Mouse (Mus musculus): ENCODE results near the gene Tysnd1. TPM values are rescaled to one million over a fixed set of nuclear protein-coding genes. Genes with fewer than 3 reads are reported as not detected.

Gene Tysnd1
- total and polyA plus RNA-seq, 3 experiments = 72.7 to 119 TPM; not detected in 1

GRCm38 (mm10) chr10:61665651-61666050 lies 29.7 kb upstream of the Tysnd1 start (continued):
- TF ChIP-seq USF1 (IDR thresholded peaks at IDR 0.05; ENCODE audit: low read depth, low read length) (no peak), JUND (IDR thresholded peaks at IDR 0.05; ENCODE audit: low read depth, low read length) (no peak), MAFK (IDR thresholded peaks at IDR 0.05; ENCODE audit: borderline replicate concordance, low read depth, low read length) (peak; percentile 19; the same call in 1 of the 2 replicates), POLR2A (IDR thresholded peaks at IDR 0.05; ENCODE audit: control insufficient read depth in 1 of 2, insufficient read depth in 1 of 2, low read depth in 1 of 2, low read length in 2 of 2, poor library complexity in 1 of 2) (no peak), USF2 (IDR thresholded peaks at IDR 0.05; ENCODE audit: borderline replicate concordance in 1 of 2, insufficient read depth in 1 of 2, low read depth in 1 of 2, low read length in 2 of 2) (no peak), TBP (IDR thresholded peaks at IDR 0.05; ENCODE audit: low read depth, low read length) (no peak), CTCF (IDR thresholded peaks at IDR 0.05 in 2 of 3, conservative IDR thresholded peaks at IDR 0.05 in 1 of 3; ENCODE audit: control insufficient read depth in 1 of 3, insufficient read depth in 1 of 3, low read depth in 2 of 3, low read length in 3 of 3, poor library complexity in 1 of 3, severe bottlenecking in 1 of 3) (no peak), GATA1 (IDR thresholded peaks at IDR 0.05; ENCODE audit: low read depth, low read length) (peak; percentile 81), HCFC1 (IDR thresholded peaks at IDR 0.05; ENCODE audit: low read depth, low read length) (no peak), ETS1 (IDR thresholded peaks at IDR 0.05; ENCODE audit: low read depth, low read length) (peak; percentile 79), ZNF384 (IDR thresholded peaks at IDR 0.05; ENCODE audit: low read depth, low read length) (no peak; the same call in 1 of the 2 replicates), UBTF (IDR thresholded peaks at IDR 0.05; ENCODE audit: borderline replicate concordance, insufficient read depth, low read depth, low read length) (no peak), E2F4 (IDR thresholded peaks at IDR 0.05; ENCODE audit: borderline replicate concordance, low read depth, low read length) (no peak), CHD1 (IDR thresholded peaks at IDR 0.05; ENCODE audit: low read depth, low read length) (no peak), NRF1 (IDR thresholded peaks at IDR 0.05; ENCODE audit: insufficient read depth, low read depth, low read length, poor library complexity, severe bottlenecking) (no peak)

- Histone ChIP-seq H3K4me3 (ENCODE audit: control insufficient read depth in 1 of 2, insufficient read depth in 1 of 2, low read depth in 2 of 2, low read length in 2 of 2) (no peak overlapping the region), H3K4me1 (ENCODE audit: control insufficient read depth in 1 of 2, insufficient read depth in 2 of 2, low read length in 2 of 2) (peaks cover 9 to 25% of the 10 kb centered on the region in 2 experiments), H3K27me3 (ENCODE audit: control insufficient read depth in 1 of 2, insufficient read depth in 2 of 2, low read length in 2 of 2) (no peaks in the 10 kb centered on the region), H3K9ac (ENCODE audit: control insufficient read depth, low read depth, low read length, poor library complexity, severe bottlenecking) (no peak overlapping the region), H3K27ac (ENCODE audit: control insufficient read depth, low read depth, low read length) (peak overlapping the region; percentile 53), H3K9me3 (replicated peaks; ENCODE audit: insufficient read depth, low read length) (no peaks in the 10 kb centered on the region), H3K36me3 (ENCODE audit: control insufficient read depth in 1 of 2, insufficient read depth in 2 of 2, low read length in 2 of 2) (peaks cover 22 to 30% of the 10 kb centered on the region in 2 experiments), H3K79me2 (ENCODE audit: control insufficient read depth, insufficient read depth, low read length, poor library complexity) (no peaks in the 10 kb centered on the region)
- TF ChIP-seq RAD21 (IDR thresholded peaks at IDR 0.05; ENCODE audit: low read depth, low read length) (no peak), CHD2 (IDR thresholded peaks at IDR 0.05; ENCODE audit: low read length) (no peak), GABPA (IDR thresholded peaks at IDR 0.05; ENCODE audit: low read depth, low read length) (no peak)
- DNase-seq (ENCODE audit: low read depth, low spot score) = no peak
These were observed 26.0 kb upstream of the Tysnd1 start for GRCm38 (mm10) chr10:61669289-61669688.

- no peak overlapping the region for H3K4me3 ChIP-seq (ENCODE audit: control insufficient read depth in 1 of 2, insufficient read depth in 1 of 2, low read depth in 2 of 2, low read length in 2 of 2)
- no peaks in the 10 kb centered on the region for H3K9me3 ChIP-seq (replicated peaks; ENCODE audit: insufficient read depth, low read length)
- peak; percentile 61; the same call in 1 of the 2 replicates for TF ChIP-seq ETS1 (IDR thresholded peaks at IDR 0.05; ENCODE audit: low read depth, low read length)
- no peak for TF ChIP-seq BHLHE40 (IDR thresholded peaks at IDR 0.05; ENCODE audit: borderline replicate concordance, low read depth, low read length)
- TF ChIP-seq EP300 (IDR thresholded peaks at IDR 0.05; ENCODE audit: low read depth in 1 of 2, low read length in 2 of 2) = peak in 1 of 2 experiments; percentile 48; a peak in 1 of 4 replicates
- TF ChIP-seq USF1 (IDR thresholded peaks at IDR 0.05; ENCODE audit: low read depth, low read length) = no peak
- 0 out of 2 replicates have a peak, but pooled peaks have one; percentile 15 for TF ChIP-seq RCOR1 (IDR thresholded peaks at IDR 0.05; ENCODE audit: low read depth, low read length)
- TF ChIP-seq POLR2A (IDR thresholded peaks at IDR 0.05; ENCODE audit: control insufficient read depth in 1 of 2, insufficient read depth in 1 of 2, low read depth in 1 of 2, low read length in 2 of 2, poor library complexity in 1 of 2) = 0 out of 4 replicates have a peak, but pooled peaks of 1 of the 2 experiments have one; percentile 28
- no peak for TF ChIP-seq E2F4 (IDR thresholded peaks at IDR 0.05; ENCODE audit: borderline replicate concordance, low read depth, low read length)
- H3K36me3 ChIP-seq (ENCODE audit: control insufficient read depth in 1 of 2, insufficient read depth in 2 of 2, low read length in 2 of 2) = peaks cover 22 to 32% of the 10 kb centered on the region in 2 experiments
- peak; percentile 84 for DNase-seq (ENCODE audit: low read depth, low spot score)
- peaks cover 9 to 25% of the 10 kb centered on the region in 2 experiments for H3K4me1 ChIP-seq (ENCODE audit: control insufficient read depth in 1 of 2, insufficient read depth in 2 of 2, low read length in 2 of 2)
- peak overlapping the region; percentile 6; the same call in 1 of the 2 replicates for H3K9ac ChIP-seq (ENCODE audit: control insufficient read depth, low read depth, low read length, poor library complexity, severe bottlenecking)
- H3K27me3 ChIP-seq (ENCODE audit: control insufficient read depth in 1 of 2, insufficient read depth in 2 of 2, low read length in 2 of 2) = no peaks in the 10 kb centered on the region
- H3K79me2 ChIP-seq (ENCODE audit: control insufficient read depth, insufficient read depth, low read length, poor library complexity) = no peaks in the 10 kb centered on the region
- H3K27ac ChIP-seq (ENCODE audit: control insufficient read depth, low read depth, low read length) = peak overlapping the region; percentile 82
These were observed 25.4 kb upstream of the Tysnd1 start for GRCm38 (mm10) chr10:61669896-61670295.
